Mouse (Mus musculus): ENCODE results near the gene B430306N03Rik. TPM values are rescaled to one million over a fixed set of nuclear protein-coding genes. Genes with fewer than 3 reads are reported as not detected.

B430306N03Rik gene
- polyA plus RNA-seq, 1 experiment from 2014 or later, result 0.24 TPM

DNA sequence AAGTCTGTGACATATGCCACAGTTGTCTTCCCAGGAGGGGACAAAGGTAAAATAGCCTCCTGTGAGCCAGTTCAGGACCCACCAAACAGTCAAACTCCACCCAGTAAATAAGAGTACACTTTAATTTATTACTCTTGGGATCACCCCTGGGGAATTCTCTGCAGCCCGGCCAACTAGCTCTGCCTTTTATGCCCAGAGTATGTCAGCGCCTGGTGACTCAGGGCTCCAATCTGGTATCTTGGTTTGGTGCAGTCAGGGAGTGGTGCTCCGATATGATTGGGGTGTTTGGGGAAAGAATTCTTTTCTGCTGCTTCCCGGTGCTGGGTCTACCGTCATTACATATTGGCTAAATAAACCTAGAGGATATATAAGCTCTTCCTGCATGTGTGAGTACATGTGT, 50.9 kb downstream of the B430306N03Rik start:
- 75% methylated on average over 5 of the region's 5 CpGs for WGBS
- no peak overlapping the region for H3K9ac ChIP-seq
- no peak overlapping the region for H3K4me3 ChIP-seq
- H3K4me2 ChIP-seq, result no peak overlapping the region
- H3K36me3 ChIP-seq, result no peaks in the 10 kb centered on the region
- no peak overlapping the region for H3K27ac ChIP-seq (replicated peaks)
- H3K4me1 ChIP-seq (replicated peaks), result no peaks in the 10 kb centered on the region
- no peaks in the 10 kb centered on the region for H3K27me3 ChIP-seq
- no peaks in the 10 kb centered on the region for H3K9me3 ChIP-seq
- no peak for ATAC-seq (ENCODE audit: low read depth)

DNA sequence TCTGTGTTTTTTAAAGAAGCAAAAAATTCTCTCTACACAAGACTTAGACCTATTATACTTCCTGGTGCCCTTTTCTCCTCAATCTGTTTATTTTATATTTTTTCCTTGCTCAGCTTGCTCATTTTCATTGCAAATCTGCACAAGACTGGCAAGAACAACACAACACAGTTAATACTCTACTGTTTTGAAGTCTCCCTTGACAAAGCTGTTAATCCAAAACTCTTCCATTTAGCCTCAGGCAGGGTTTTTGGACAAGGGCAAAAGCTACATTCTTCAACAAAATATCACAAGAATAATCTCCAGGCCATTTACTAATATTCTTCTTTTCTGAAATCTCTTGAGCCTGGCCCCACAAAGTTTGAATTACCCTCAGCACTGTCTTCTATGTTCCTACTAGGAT, 55.7 kb downstream of the B430306N03Rik start:
- Histone ChIP-seq H3K9ac (no peak overlapping the region), H3K4me3 (no peak overlapping the region), H3K27me3 (no peaks in the 10 kb centered on the region), H3K27ac (replicated peaks) (no peak overlapping the region), H3K4me1 (replicated peaks) (no peaks in the 10 kb centered on the region), H3K4me2 (no peak overlapping the region), H3K36me3 (no peaks in the 10 kb centered on the region), H3K9me3 (no peaks in the 10 kb centered on the region)
- ATAC-seq (ENCODE audit: low read depth), result no peak

DNA sequence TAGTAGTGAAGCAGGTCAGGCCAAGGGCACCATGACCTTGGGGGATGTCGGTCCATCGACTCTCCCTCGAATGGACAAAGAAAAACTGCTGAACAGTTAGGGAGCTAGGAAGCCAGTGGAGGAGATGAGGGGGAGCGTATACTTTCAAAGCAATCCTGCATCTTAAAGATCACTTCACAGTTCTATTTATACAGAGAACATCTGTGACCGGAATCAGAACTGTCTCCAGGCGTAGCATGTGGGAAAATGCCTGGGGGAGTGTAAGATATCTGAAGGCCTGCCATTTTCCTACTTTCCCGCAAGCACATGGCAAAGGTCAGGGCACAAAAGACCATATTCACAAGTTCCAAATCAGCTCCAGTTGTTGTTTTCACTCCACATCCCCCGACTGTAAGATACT, 57.0 kb downstream of the B430306N03Rik start:
- Histone ChIP-seq H3K9me3 (no peaks in the 10 kb centered on the region), H3K27me3 (no peaks in the 10 kb centered on the region), H3K4me1 (replicated peaks) (no peaks in the 10 kb centered on the region), H3K4me3 (no peak overlapping the region), H3K36me3 (no peaks in the 10 kb centered on the region), H3K9ac (no peak overlapping the region), H3K27ac (replicated peaks) (no peak overlapping the region), H3K4me2 (no peak overlapping the region)
- WGBS, result 82% methylated on average over 8 of the region's 8 CpGs
- ATAC-seq (ENCODE audit: low read depth), result no peak

DNA sequence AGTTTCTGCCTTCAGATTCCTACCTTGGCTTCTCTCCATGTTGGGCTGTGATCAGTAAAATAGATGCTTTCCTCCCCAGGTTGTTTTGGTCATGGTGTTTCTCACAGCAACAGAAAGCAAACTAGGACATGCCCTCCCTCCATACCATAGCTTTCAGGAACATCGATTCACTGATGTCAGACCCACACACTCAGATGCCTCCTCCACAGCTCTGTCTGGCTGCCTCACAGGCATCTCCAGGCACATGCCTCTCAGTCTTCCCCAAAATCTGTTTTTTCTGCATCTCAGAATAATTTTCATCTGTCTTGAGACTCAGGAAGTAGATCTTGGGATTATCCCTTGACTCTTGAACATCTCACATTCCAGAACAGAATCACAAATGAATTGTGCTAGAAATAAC, 60.2 kb downstream of the B430306N03Rik start:
- Histone ChIP-seq H3K4me2 (no peak overlapping the region), H3K9me3 (no peaks in the 10 kb centered on the region), H3K27me3 (no peaks in the 10 kb centered on the region), H3K36me3 (no peaks in the 10 kb centered on the region), H3K4me3 (no peak overlapping the region), H3K4me1 (replicated peaks) (no peaks in the 10 kb centered on the region), H3K9ac (no peak overlapping the region), H3K27ac (replicated peaks) (no peak overlapping the region)
- no peak for ATAC-seq (ENCODE audit: low read depth)
- WGBS, result 95% methylated on average over 1 of the region's 1 CpGs

Other genes with a start within 250 kb of the B430306N03Rik start
- gene 1700067P10Rik, start 226.8 kb upstream of the B430306N03Rik start, polyA plus RNA-seq (2015; fragmentation: Nextera tagmentation; extraction: Ambion mirVana), result 0.37 TPM in 1 of 2 replicates, not detected in the other
- gene 9830107B12Rik, start 169.9 kb upstream of the B430306N03Rik start, polyA plus RNA-seq (2015; fragmentation: Nextera tagmentation; extraction: Ambion mirVana), result not detected in 2 replicates
- gene A530064D06Rik, start 148.9 kb upstream of the B430306N03Rik start, polyA plus RNA-seq (2015; fragmentation: Nextera tagmentation; extraction: Ambion mirVana), result not detected in 2 replicates
- gene Trem1, start 83.4 kb upstream of the B430306N03Rik start, polyA plus RNA-seq (2015; fragmentation: Nextera tagmentation; extraction: Ambion mirVana), result 0.06 TPM in 1 of 2 replicates, not detected in the other
- gene Trem3, start 68.4 kb upstream of the B430306N03Rik start, polyA plus RNA-seq (2015; fragmentation: Nextera tagmentation; extraction: Ambion mirVana), result 0.27 TPM in 1 of 2 replicates, not detected in the other
- 1.1 TPM in 1 of 2 replicates, not detected in the other for gene Treml4, start 51.8 kb upstream of the B430306N03Rik start, polyA plus RNA-seq (2015; fragmentation: Nextera tagmentation; extraction: Ambion mirVana)
- 0.70 TPM in 1 of 2 replicates, not detected in the other for gene Treml2, start 16.6 kb upstream of the B430306N03Rik start, polyA plus RNA-seq (2015; fragmentation: Nextera tagmentation; extraction: Ambion mirVana)
- 5.1 and 5.8 TPM in 2 replicates for gene Trem2, start 30.3 kb downstream of the B430306N03Rik start, polyA plus RNA-seq (2015; fragmentation: Nextera tagmentation; extraction: Ambion mirVana)
- gene Treml1, start 43.8 kb downstream of the B430306N03Rik start, polyA plus RNA-seq (2015; fragmentation: Nextera tagmentation; extraction: Ambion mirVana), result 0.99 and 1.2 TPM in 2 replicates
- gene Nfya, start 93.8 kb downstream of the B430306N03Rik start, polyA plus RNA-seq (2015; fragmentation: Nextera tagmentation; extraction: Ambion mirVana), result 12.1 and 15.9 TPM in 2 replicates
- gene Oard1, start 93.9 kb downstream of the B430306N03Rik start, polyA plus RNA-seq (2015; fragmentation: Nextera tagmentation; extraction: Ambion mirVana), result 46.2 and 47.2 TPM in 2 replicates
- gene Apobec2, start 116.8 kb downstream of the B430306N03Rik start, polyA plus RNA-seq (2015; fragmentation: Nextera tagmentation; extraction: Ambion mirVana), result 0.80 and 2.4 TPM in 2 replicates
- 0.47 and 1.3 TPM in 2 replicates for gene Tspo2, start 135.4 kb downstream of the B430306N03Rik start, polyA plus RNA-seq (2015; fragmentation: Nextera tagmentation; extraction: Ambion mirVana)
- 0.17 and 0.18 TPM in 2 replicates for gene Unc5cl, start 138.8 kb downstream of the B430306N03Rik start, polyA plus RNA-seq (2015; fragmentation: Nextera tagmentation; extraction: Ambion mirVana)